Mouse (Mus musculus): Measurements from ENCODE around the gene Tprgl.

Tprgl gene

DNA sequence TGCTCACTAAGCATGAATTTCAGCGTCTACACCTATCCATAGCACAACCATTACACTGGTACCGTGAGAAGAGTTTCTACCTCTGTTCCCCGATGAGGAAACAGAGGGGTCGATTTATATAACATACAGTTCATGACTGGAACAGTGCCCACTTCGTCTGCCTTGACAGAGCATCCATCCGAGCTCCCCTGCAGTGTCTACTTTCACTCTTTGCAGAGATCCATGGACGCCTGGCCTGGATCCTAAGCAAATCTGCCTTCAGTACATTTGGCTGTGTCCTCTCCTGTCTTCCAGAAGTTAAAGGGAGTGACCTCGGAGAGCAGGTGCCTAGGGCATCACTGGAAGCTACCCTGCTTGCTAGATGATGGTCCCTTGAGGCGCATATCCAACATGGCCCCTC is 41.3 kb downstream of the Tprgl start:
- in situ Hi-C loops (cut with MboI, MseI), result no loop called here

DNA sequence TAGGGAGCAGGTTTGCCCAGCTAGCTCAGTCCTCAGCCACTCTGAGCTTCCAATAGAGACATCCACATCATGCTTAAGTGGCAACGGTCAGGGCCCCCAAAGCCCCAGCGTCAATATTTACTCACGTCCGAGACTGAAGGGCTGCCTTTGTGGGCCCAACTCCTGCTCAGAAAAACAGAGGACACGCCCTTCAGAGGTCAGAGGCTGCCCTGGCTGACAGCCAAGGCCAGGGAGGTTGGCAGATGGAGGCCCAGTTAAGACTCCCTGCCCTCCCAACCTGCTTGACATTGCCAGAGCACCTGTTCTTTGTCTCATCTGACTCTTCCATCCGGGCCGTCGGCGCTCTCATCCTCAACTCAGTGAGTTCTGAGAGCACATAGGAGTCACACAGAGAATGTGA is 41.7 kb downstream of the Tprgl start:
- in situ Hi-C loops (cut with MboI, MseI), result no loop called here

DNA sequence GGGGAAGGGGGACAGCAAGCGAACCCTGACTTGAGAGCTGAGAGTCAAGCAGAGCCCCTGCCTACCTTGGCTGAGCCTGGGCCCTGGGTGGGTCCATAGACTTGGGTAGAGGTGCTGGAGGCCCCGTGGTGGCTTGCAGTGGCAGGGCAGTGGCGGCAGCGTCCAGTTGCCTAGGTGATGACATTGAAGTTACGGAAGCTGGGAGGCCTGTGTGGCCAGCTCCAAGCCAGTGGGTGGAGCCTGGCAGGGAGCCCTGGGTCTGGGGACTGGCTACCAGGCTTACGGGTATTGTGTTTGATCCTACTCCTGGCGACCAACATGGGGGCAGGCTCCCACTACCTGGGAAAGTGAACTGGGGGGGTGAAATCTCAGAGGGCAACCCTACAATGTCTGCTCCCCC is 44.0 kb downstream of the Tprgl start:
- in situ Hi-C loops (cut with MboI, MseI), result no loop called here

DNA sequence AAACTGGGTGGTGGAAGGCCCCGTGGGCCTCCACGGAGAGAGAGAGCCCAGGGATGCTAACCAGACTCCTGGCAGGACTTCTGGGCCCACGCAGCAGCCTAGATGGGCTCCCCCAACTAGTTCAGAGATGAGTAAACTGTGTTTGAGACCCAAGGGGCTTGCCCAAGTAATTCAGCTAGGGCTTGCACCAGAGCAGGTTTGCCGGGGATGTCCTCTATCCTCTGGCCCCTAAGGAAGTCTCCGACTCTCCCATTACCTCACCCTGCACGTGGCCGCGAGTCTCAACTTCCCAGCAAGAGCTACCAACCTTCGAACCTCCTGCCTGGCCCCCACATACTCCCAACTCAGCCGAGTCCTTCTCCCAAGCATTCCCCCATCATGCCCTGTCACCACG is 50.6 kb downstream of the Tprgl start:
- in situ Hi-C loops (cut with MboI, MseI), result loop anchor here (10.0 kb wide), 2 partner anchors 445 to 675 kb away; no protein-coding TSS in a partner anchor

DNA sequence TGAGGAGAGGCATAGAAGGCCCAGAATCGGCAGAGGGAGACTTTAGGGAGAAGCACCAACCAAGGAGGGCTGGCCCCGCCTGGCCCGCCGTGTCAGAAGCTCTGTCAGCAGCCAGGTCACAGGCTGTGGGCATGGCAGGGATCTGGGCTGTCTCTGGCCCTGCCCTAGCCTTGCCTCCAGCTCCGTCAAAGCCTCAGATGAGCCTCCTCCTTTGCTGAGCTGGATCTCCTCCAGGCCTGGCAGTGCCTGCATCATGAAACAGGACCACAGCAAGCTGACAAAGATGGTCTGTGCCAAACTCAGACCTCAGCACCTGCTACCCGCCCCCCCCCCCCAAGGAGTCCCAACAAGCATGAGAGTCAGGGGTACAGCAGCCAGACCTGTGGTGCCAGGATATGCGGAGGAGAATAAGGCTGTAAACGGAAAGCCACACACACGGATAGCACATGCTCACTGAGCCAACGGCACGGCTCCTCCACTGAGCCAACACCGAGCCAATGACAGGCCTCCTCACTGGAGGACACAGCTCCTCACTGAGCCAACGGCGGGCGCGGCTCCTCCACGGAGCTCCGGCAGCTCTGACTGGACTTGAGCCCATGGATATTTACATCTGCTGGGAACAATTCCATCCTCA is 51.1 kb downstream of the Tprgl start:
- in situ Hi-C loops (cut with MboI, MseI), result loop anchor here (10.0 kb wide), 2 partner anchors 445 to 675 kb away; no protein-coding TSS in a partner anchor
